Mouse (Mus musculus) left cerebral cortex, postnatal 10 days (tissue): Measurements from ENCODE around the gene Olfr857. TPM values are rescaled to one million over a fixed set of nuclear protein-coding genes. Genes with fewer than 3 reads are reported as not detected.
"Not testable (repeated sequence)": the region's sequence is repeated elsewhere in the genome, so short reads cannot be mapped to it uniquely, and the experiment has no call there.

Experiments used
- DNase-seq, 2 experiments: peaks; one replicate each; pipeline ENCODE4 v3.0.0; 2021 to 2022; ENCODE audit warnings: low spot score in 2 of 2, mixed read lengths in 1 of 2; ENCODE audit errors: extremely low spot score in 1 of 2
- intact Hi-C: fragments of 180-260 bp; cut with DNase I; formaldehyde crosslinking; loops from one replicate; pipeline ENCODE4 v1.15.1; 2025
- total RNA-seq, 2 experiments: library from RNA; stranded (reverse); gene quantifications; 2 replicates each; pipeline ENCODE4 v1.2.3; 2021

Gene Olfr857
- not detected for total RNA-seq

DNA sequence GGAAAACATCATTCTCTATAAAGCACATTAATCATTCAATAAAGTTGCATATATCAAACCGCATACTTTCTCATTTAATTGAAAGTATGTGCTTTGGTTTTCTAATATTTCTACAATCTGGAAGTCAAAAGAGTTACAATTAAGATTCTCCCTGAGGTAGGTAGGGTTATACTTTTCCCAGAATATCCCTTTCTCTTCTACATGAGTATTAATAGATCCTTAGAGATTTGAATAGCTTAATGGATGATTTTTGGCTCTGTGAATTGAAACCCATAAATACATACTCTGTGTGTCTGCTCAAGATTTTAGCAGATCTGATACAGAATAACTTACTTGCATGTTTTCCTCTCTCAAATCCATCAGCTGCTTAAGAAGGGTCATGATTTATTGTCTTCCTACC, at the start of gene Olfr857:
Gene Olfr857 (plus strand): TSS at position 301 of the 400 bp plus-strand sequence.
- intact Hi-C loops: no loop called here

GRCm38 (mm10) chr9:19690281-19690680, 19.0 kb upstream of the Olfr857 start:
- intact Hi-C loops: no loop called here
- DNase-seq: no peak

More for the DNA sequence above, at the start of gene Olfr857:
- no peak for DNase-seq

- DNase-seq: no peak
- intact Hi-C loops: no loop called here
Observed at GRCm38 (mm10) chr9:19691426-19691825, 17.8 kb upstream of the Olfr857 start.

DNA sequence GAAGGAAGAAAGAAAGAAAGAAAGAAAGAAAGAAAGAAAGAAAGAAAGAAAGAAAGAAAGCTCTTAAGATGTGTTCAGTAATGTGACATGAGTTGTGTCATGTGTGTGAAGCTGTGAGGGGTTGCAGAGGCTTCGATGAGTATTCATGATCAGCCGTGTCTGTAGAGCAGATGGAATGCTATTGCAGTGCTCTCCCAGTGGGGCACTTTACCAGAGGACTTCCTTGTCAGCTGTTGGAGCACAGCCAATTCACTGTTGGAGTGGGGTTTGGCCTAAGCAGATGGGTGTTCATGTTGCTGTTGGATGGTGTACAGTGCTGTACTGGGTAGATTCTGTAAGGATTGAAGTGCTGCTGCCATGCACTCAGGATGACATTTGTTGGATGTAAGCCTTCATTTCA, 16.8 kb upstream of the Olfr857 start:
- DNase-seq: no peak
- intact Hi-C loops: no loop called here

DNA sequence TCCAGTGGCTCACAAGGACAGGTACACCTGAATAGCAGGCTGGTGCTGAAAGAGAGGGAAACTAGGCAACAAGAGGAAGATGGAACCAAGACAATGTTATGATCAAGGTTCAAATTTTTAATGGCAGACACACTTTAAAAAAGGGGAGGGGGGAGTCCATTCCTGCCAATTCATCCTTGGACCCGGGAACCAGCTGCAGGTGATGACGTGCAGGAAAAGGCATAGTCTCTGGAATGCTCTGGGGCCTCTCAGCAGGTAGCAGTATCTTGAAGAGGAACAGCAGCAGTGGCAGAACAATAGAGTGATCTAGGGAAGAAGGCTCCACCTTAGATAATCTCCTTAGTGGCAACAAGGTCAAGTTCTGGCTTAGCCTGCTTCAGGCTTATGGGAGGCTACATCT, 14.9 kb upstream of the Olfr857 start:
- DNase-seq, intact Hi-C loops: not testable (repeated sequence)

DNA sequence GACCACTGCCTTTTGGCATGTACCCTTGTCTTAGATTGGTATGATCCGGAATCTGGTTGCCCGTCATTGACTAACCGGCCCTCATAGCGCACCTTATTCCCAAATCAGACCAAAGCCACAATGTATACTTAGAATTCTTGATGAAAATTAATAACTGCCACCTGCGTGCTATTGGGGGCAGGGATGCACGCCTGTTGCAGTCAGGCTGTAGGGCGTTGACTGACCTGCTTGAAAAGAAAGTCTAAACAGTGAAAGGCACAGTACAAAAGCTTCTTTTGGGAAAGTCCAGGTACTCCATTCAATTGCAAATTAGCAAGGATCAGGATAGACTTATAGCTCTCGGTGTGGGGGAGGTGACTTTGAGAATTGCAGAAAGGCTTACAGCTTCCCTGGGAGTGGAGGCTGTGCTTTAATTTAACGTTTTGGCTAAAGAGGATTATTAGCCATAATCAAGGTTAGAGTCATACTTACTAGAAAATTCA, 14.3 kb upstream of the Olfr857 start:
- intact Hi-C loops, DNase-seq: not testable (repeated sequence)

- DNase-seq, intact Hi-C loops: not testable (repeated sequence)
Observed at GRCm38 (mm10) chr9:19704546-19704945, 4.7 kb upstream of the Olfr857 start.

Other genes with a start within 250 kb of the Olfr857 start
- not detected for gene Olfr850, start 231.2 kb upstream of the Olfr857 start, total RNA-seq
- not detected for gene Olfr851, start 216.1 kb upstream of the Olfr857 start, total RNA-seq
- gene Olfr853, start 168.4 kb upstream of the Olfr857 start, total RNA-seq: not detected
- not detected for gene Olfr854, start 142.1 kb upstream of the Olfr857 start, total RNA-seq
- gene Olfr855, start 126.8 kb upstream of the Olfr857 start, total RNA-seq: not detected
- gene Zfp317, start 87.3 kb upstream of the Olfr857 start, total RNA-seq: 10 to 100 TPM; 22.5 to 23.9 TPM
- gene Olfr58, start 70.8 kb downstream of the Olfr857 start, total RNA-seq: not detected
- not detected for gene Olfr859, start 95.5 kb downstream of the Olfr857 start, total RNA-seq
- not detected for gene Olfr860, start 140.3 kb downstream of the Olfr857 start, total RNA-seq
- not detected for gene Olfr862, start 178.6 kb downstream of the Olfr857 start, total RNA-seq
- not detected for gene Olfr77, start 207.4 kb downstream of the Olfr857 start, total RNA-seq